Mouse (Mus musculus) heart, adult 11 months (tissue): ENCODE results near the gene Mindy3.

Experiments
- DNase-seq: peaks from one replicate; pipeline ENCODE4 v3.0.0; 2022

Mindy3 gene

GRCm38 (mm10) chr2:12300449-12301228, 118.6 kb downstream of the Mindy3 start:
- DNase-seq, result peak; percentile 82

- DNase-seq, result peak; percentile 23
Observed at GRCm38 (mm10) chr2:12297287-12297686, 122.0 kb downstream of the Mindy3 start.
